Mouse (Mus musculus) lung, embryonic 14.5 days (tissue): ENCODE results near the gene Vmn1r23. TPM values are rescaled to one million over a fixed set of nuclear protein-coding genes. Genes with fewer than 3 reads are reported as not detected.
"Not testable (repeated sequence)": the region's sequence is repeated elsewhere in the genome, so short reads cannot be mapped to it uniquely, and the experiment has no call there.

Experiments used
- ATAC-seq: fragments of 200-750 bp; cut with Nextera tagmentation; 2 replicates; pipeline ENCODE4 v1.8.0; 2017; ENCODE audit warnings: mild to moderate bottlenecking, moderate TSS enrichment, moderate library complexity; ENCODE audit not compliant: insufficient read depth
- DNase-seq: peaks from one replicate; pipeline ENCODE4 v3.0.0-alpha.2; 2015
- H3K27ac ChIP-seq: fragments of 300-500 bp; sonication (generic); 2 replicates; pipeline ENCODE4 v1.5.1; 2014; ENCODE audit warnings: low read depth, mild to moderate bottlenecking, moderate library complexity
- H3K27me3 ChIP-seq: fragments of 300-500 bp; sonication (generic); 2 replicates; pipeline ENCODE4 v1.6.1; 2014; ENCODE audit warnings: low read length, control low read depth; ENCODE audit not compliant: insufficient read depth
- H3K36me3 ChIP-seq: fragments of 300-500 bp; sonication (generic); 2 replicates; pipeline ENCODE4 v1.6.1; 2014; ENCODE audit warnings: control low read depth; ENCODE audit not compliant: insufficient read depth
- H3K4me1 ChIP-seq: fragments of 300-500 bp; sonication (generic); 2 replicates; pipeline ENCODE4 v1.6.1; 2014; ENCODE audit warnings: antibody characterized with exemption, control low read depth; ENCODE audit not compliant: insufficient read depth
- H3K4me2 ChIP-seq: fragments of 300-500 bp; sonication (generic); 2 replicates; pipeline ENCODE4 v1.6.1; 2014; ENCODE audit warnings: mild to moderate bottlenecking
- H3K4me3 ChIP-seq: fragments of 300-500 bp; sonication (generic); 2 replicates; pipeline ENCODE4 v1.5.1; 2014; ENCODE audit warnings: low read depth, low read length
- H3K9ac ChIP-seq: fragments of 300-500 bp; sonication (generic); 2 replicates; pipeline ENCODE4 v1.6.1; 2014
- H3K9me3 ChIP-seq: fragments of 300-500 bp; sonication (generic); 2 replicates; pipeline ENCODE4 v1.6.1; 2016; ENCODE audit warnings: low read depth, low read length, control low read depth
- CTCF ChIP-seq: IDR thresholded peaks from 2 replicates; pipeline ENCODE4 v1.5.1; 2016; ENCODE audit warnings: antibody characterized with exemption, low read depth
- WGBS: fragments of 180-500 bp; shearing (Covaris S2); extraction: QIAGEN DNeasy Blood & Tissue Kit; methylation state at CpG from one replicate; pipeline ENCODE4 v1.1.7; 2014; 5-methylcytosine and 5-hydroxymethylcytosine counted together
- polyA plus RNA-seq: library from polyadenylated mRNA; unstranded; fragments of >200 nt; fragmentation: Nextera tagmentation; extraction: Ambion mirVana; gene quantifications from 2 replicates; pipeline ENCODE4 v1.2.1, GENCODE M21; 2014

The Vmn1r23 gene
- not detected in 2 replicates for polyA plus RNA-seq

DNA sequence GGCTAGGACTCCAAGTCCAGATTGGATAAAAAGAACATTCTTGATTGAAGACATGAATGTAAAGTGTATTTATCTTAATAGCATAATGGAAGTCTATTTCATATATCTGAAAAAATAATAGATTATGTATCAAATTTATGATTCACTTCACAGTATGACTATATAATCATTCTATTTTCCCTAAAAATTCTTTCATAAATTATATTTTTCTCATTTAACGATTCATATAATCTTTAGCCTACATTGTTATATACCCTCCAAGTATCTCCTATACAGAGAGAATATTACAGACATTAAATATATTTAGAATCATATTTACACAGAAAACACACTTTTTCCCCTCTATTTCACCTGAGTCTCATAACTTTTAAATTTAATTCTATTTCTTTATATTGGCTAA is at the start of gene Vmn1r23:
TSS of gene Vmn1r23 (minus strand) at position 101 of the 400 bp plus-strand sequence.
- H3K4me1 ChIP-seq: no peaks in the 10 kb centered on the region
- H3K4me3 ChIP-seq: no peak within 1 kb of the TSS
- no peak for DNase-seq
- no peak for TF ChIP-seq CTCF
- H3K27me3 ChIP-seq: no peaks in the 10 kb centered on the region
- no peak within 1 kb of the TSS for H3K27ac ChIP-seq
- no peaks in the 10 kb centered on the region for H3K9me3 ChIP-seq
- WGBS: 89% methylated on average over 1 of the region's 1 CpGs
- H3K36me3 ChIP-seq: no peaks in the 10 kb centered on the region
- no peak within 1 kb of the TSS for H3K4me2 ChIP-seq
- no peak within 1 kb of the TSS for H3K9ac ChIP-seq
- no peak for ATAC-seq

DNA sequence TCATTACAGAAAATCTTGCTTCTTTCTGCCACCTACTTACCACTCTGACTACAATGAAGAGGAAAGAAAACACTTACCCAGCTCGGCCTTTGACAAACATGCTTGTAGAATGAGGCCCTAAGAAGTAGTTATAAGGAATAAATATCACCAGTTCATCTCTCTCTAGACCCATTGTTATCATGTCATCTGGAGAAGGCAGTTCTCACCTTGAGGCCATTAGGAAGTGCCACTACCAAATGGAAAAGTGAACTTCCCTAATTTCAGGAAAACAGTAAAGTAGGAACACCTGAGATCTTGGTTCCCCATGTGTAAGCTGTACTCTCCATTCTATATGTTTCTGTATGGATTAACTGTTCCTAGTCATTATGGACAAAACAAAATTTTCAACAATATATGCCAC is 34.8 kb upstream of the Vmn1r23 start, which contains the start of gene Vmn1r24:
TSS of gene Vmn1r24 (minus strand) at position 101 of the 400 bp plus-strand sequence.
- H3K4me3 ChIP-seq, H3K27ac ChIP-seq, H3K9me3 ChIP-seq, H3K36me3 ChIP-seq, ATAC-seq, DNase-seq, H3K9ac ChIP-seq, H3K27me3 ChIP-seq, H3K4me2 ChIP-seq, H3K4me1 ChIP-seq: not testable (repeated sequence)
- WGBS: 53% methylated on average over 1 of the region's 1 CpGs

DNA sequence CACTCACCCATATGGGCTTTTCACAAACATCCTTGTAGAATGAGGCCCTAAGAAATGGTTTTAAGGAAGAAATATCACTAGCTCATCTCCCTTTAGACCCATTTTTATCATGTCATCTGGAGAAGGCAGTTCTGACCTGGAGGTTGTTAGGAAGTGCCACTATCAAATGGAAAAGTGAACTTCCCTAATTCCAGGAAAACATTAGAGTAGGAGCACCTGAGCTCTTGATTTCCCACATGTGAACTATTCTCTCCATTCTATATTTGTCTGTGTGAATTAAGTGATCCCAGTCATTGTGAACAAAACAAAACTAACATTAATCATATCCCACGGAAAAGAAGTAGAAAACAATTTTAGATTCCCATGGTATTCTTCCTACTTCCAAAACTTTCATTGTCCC is 18.7 kb downstream of the Vmn1r23 start, which contains the start of gene Vmn1r22:
TSS of gene Vmn1r22 (minus strand) at position 101 of the 400 bp plus-strand sequence.
- TF ChIP-seq CTCF: no peak
- H3K27ac ChIP-seq: no peak within 1 kb of the TSS
- no peaks in the 10 kb centered on the region for H3K36me3 ChIP-seq
- H3K9ac ChIP-seq: no peak within 1 kb of the TSS
- ATAC-seq (no peak), DNase-seq (no peak)
- H3K4me1 ChIP-seq: no peaks in the 10 kb centered on the region
- no peak within 1 kb of the TSS for H3K4me2 ChIP-seq
- no peaks in the 10 kb centered on the region for H3K9me3 ChIP-seq
- no peak within 1 kb of the TSS for H3K4me3 ChIP-seq
- no peaks in the 10 kb centered on the region for H3K27me3 ChIP-seq
- 74% methylated on average over 1 of the region's 1 CpGs for WGBS

Other genes starting within 250 kb of the Vmn1r23 start
- gene Pyurf, start 234.8 kb downstream of the Vmn1r23 start, polyA plus RNA-seq: 19.1 and 19.9 TPM in 2 replicates
- 29.9 and 30.2 TPM in 2 replicates for gene Lancl2, start 224.3 kb downstream of the Vmn1r23 start, polyA plus RNA-seq
- gene Vopp1, start 101.7 kb downstream of the Vmn1r23 start, polyA plus RNA-seq: 22.5 and 25.8 TPM in 2 replicates
- not detected in 2 replicates for gene Vmn1r21, start 76.5 kb downstream of the Vmn1r23 start, polyA plus RNA-seq
- gene Vmn1r22, start 18.8 kb downstream of the Vmn1r23 start, polyA plus RNA-seq: not detected in 2 replicates
- gene Vmn1r24, start 34.7 kb upstream of the Vmn1r23 start, polyA plus RNA-seq: not detected in 2 replicates
- gene Vmn1r25, start 54.0 kb upstream of the Vmn1r23 start, polyA plus RNA-seq: not detected in 2 replicates
- not detected in 2 replicates for gene Vmn1r26, start 88.3 kb upstream of the Vmn1r23 start, polyA plus RNA-seq